Mouse (Mus musculus): Measurements from ENCODE around the gene Olfr292. TPM values are rescaled to one million over a fixed set of nuclear protein-coding genes. Genes with fewer than 3 reads are reported as not detected.

Olfr292 gene
- not detected in 2 replicates for polyA plus RNA-seq (2012; rRNA removed)

DNA sequence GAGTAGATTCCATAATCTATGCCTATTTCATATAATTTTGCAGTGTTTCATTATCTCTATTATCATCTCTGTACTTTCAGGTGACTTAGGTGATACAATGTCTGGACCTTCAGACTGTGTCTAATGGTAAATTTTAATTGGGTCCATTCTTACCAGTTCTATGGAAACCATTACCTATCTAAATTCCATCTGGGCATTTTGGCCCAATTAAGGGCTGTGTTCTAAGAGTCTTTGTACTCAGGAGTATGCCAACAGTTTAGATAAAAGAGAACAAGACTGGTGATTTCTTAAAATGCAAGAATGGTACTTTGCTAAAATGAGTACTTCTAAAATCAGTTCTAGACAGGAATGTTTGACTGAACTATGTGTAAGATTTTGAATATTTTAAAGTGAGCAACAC, at the start of gene Olfr292:
TSS of gene Olfr292 (plus strand) at position 301 of the 400 bp plus-strand sequence.

GRCm38 (mm10) chr7:86648761-86649160, 39.4 kb upstream of the Olfr292 start, which contains the start of gene Olfr293:
Gene Olfr293, plus strand, starts transcription at chr7:86649061.

Other genes starting within 250 kb of the Olfr292 start
- gene Olfr299, start 228.4 kb upstream of the Olfr292 start, polyA plus RNA-seq (2012; rRNA removed): not detected in 2 replicates
- gene Olfr298, start 195.8 kb upstream of the Olfr292 start, polyA plus RNA-seq (2012; rRNA removed): not detected in 2 replicates
- not detected in 2 replicates for gene Olfr297, start 168.4 kb upstream of the Olfr292 start, polyA plus RNA-seq (2012; rRNA removed)
- gene Olfr295, start 104.5 kb upstream of the Olfr292 start, polyA plus RNA-seq (2012; rRNA removed): not detected in 2 replicates
- gene Olfr294, start 71.7 kb upstream of the Olfr292 start, polyA plus RNA-seq (2012; rRNA removed): not detected in 2 replicates
- gene Olfr293, start 39.3 kb upstream of the Olfr292 start, polyA plus RNA-seq (2012; rRNA removed): not detected in 2 replicates
- 0.02 and 0.06 TPM in 2 replicates for gene Folh1, start 87.6 kb downstream of the Olfr292 start, polyA plus RNA-seq (2012; rRNA removed)
- gene Vmn2r77, start 106.7 kb downstream of the Olfr292 start, polyA plus RNA-seq (2012; rRNA removed): not detected in 2 replicates
- gene Vmn2r78, start 226.8 kb downstream of the Olfr292 start, polyA plus RNA-seq (2012; rRNA removed): not detected in 2 replicates